ENCODE assay signal across 25 mouse cellular contexts in the genomic region with DNA sequence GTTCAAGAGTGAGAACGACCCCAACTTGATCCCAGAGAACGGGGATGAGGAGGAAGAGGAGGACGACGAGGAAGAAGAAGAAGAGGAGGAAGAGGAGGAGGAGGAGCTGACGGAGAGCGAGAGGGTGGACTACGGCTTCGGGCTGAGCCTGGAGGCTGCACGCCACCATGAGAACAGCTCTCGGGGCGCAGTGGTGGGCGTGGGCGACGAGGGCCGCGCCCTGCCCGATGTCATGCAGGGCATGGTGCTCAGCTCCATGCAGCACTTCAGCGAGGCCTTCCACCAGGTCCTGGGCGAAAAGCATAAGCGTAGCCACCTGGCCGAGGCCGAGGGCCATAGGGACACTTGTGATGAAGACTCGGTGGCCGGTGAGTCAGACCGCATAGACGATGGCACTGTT.
A peak's percentile ranks its signal among the peaks of the same experiment; 100 is the strongest.
DNase-seq lines count a peak whose midpoint lies in the region; ATAC-seq and TF ChIP-seq lines count a peak whose summit lies in the region.
"Had no signal": no experiment of that assay in that cellular context is flagged by ENCODE, and none has a peak within 500 bp of the region (broad histone marks: within the 10 kb centered on the region; RNA-seq: fewer than 3 reads in every experiment).

No protein-coding gene starts in this region.

- 0 out of 2 replicates have a peak overlapping the region, but pooled peaks have one; percentile 5 for H3K27ac ChIP-seq in hindbrain, embryonic 13.5 days
- no peak overlapping the region for H3K27ac ChIP-seq in hindbrain, postnatal 0 days
- no peak overlapping the region for H3K27ac ChIP-seq in liver, embryonic 13.5 days
- H3K27ac ChIP-seq: forebrain, embryonic 10.5 days; hindbrain, embryonic 15.5 days; intestine, embryonic 15.5 days; liver, embryonic 14.5 days; midbrain, embryonic 12.5 days; neural tube, embryonic 13.5 days; stomach, postnatal 0 days had no signal

- H3K36me3 ChIP-seq in hindbrain, embryonic 13.5 days = peaks cover 22% of the 10 kb centered on the region
- H3K36me3 ChIP-seq in hindbrain, postnatal 0 days (ENCODE audit: insufficient read depth, low read length) = no peaks in the 10 kb centered on the region
- H3K36me3 ChIP-seq in liver, embryonic 13.5 days = peaks cover 62% of the 10 kb centered on the region
- no peaks in the 10 kb centered on the region for H3K36me3 ChIP-seq in E14TG2a.4 (ENCODE audit: insufficient read depth, low read length)
- H3K36me3 ChIP-seq in G1E (replicated peaks) = peaks cover 83% of the 10 kb centered on the region

- H3K27me3 ChIP-seq in hindbrain, embryonic 13.5 days = no peaks in the 10 kb centered on the region
- H3K27me3 ChIP-seq in hindbrain, postnatal 0 days (ENCODE audit: insufficient read depth, low read length) = no peaks in the 10 kb centered on the region
- H3K27me3 ChIP-seq in liver, embryonic 13.5 days = no peaks in the 10 kb centered on the region
- H3K27me3 ChIP-seq in E14TG2a.4 (ENCODE audit: insufficient read depth, low read length) = peaks cover 38% of the 10 kb centered on the region
- no peaks in the 10 kb centered on the region for H3K27me3 ChIP-seq in G1E (ENCODE audit: insufficient read depth, low read length)
- H3K27me3 ChIP-seq: hindbrain, embryonic 15.5 days; intestine, embryonic 15.5 days; midbrain, embryonic 12.5 days; neural tube, embryonic 13.5 days had no signal

- no peaks in the 10 kb centered on the region for H3K9me3 ChIP-seq in hindbrain, embryonic 13.5 days
- no peaks in the 10 kb centered on the region for H3K9me3 ChIP-seq in hindbrain, postnatal 0 days (ENCODE audit: low read length)
- H3K9me3 ChIP-seq in liver, embryonic 13.5 days (replicated peaks) = no peaks in the 10 kb centered on the region
- H3K9me3 ChIP-seq in E14TG2a.4 (ENCODE audit: low read length) (no peaks in the 10 kb centered on the region), G1E (replicated peaks) (no peaks in the 10 kb centered on the region)
- H3K9me3 ChIP-seq: forebrain, embryonic 10.5 days; hindbrain, embryonic 15.5 days; intestine, embryonic 15.5 days; midbrain, embryonic 12.5 days; neural tube, embryonic 13.5 days had no signal

- no peak overlapping the region for H3K9ac ChIP-seq in hindbrain, embryonic 13.5 days
- no peak overlapping the region for H3K9ac ChIP-seq in hindbrain, postnatal 0 days (replicated peaks; ENCODE audit: low read length)
- H3K9ac ChIP-seq in liver, embryonic 13.5 days = no peak overlapping the region
- H3K9ac ChIP-seq: hindbrain, embryonic 15.5 days; intestine, embryonic 15.5 days; liver, embryonic 14.5 days; midbrain, embryonic 12.5 days; neural tube, embryonic 13.5 days had no signal

- H3K4me3 ChIP-seq in hindbrain, embryonic 13.5 days = no peak overlapping the region
- no peak overlapping the region for H3K4me3 ChIP-seq in hindbrain, postnatal 0 days (ENCODE audit: low read length)
- H3K4me3 ChIP-seq in liver, embryonic 13.5 days (replicated peaks) = no peak overlapping the region
- peak overlapping the region; percentile 72 for H3K4me3 ChIP-seq in E14TG2a.4 (replicated peaks; ENCODE audit: low read length)
- H3K4me3 ChIP-seq in G1E (ENCODE audit: low read depth, low read length) = peak overlapping the region; percentile 23; the same call in 1 of the 2 replicates
- H3K4me3 ChIP-seq: forebrain, embryonic 10.5 days; hindbrain, embryonic 15.5 days; intestine, embryonic 15.5 days; midbrain, embryonic 12.5 days; neural tube, embryonic 13.5 days had no signal

- no peak for ATAC-seq in hindbrain, embryonic 13.5 days (ENCODE audit: low FRiP score)
- no peak for ATAC-seq in hindbrain, postnatal 0 days
- ATAC-seq in liver, embryonic 13.5 days (ENCODE audit: low read depth) = peak; percentile 41; the same call in 1 of the 2 replicates
- no peak for ATAC-seq in G1E (ENCODE audit: extremely low read depth, insufficient number of reproducible peaks, low FRiP score, poor library complexity, severe bottlenecking)
- ATAC-seq: intestine, embryonic 15.5 days had no signal

- peaks cover 38% of the 10 kb centered on the region for H3K4me1 ChIP-seq in hindbrain, embryonic 13.5 days (replicated peaks)
- H3K4me1 ChIP-seq in hindbrain, postnatal 0 days (ENCODE audit: insufficient read depth, low read length) = peaks cover 10% of the 10 kb centered on the region; the same call in 1 of the 2 replicates
- 0 out of 2 replicates have a peak, but pooled peaks cover 2% of the 10 kb centered on the region for H3K4me1 ChIP-seq in liver, embryonic 13.5 days (replicated peaks)
- H3K4me1 ChIP-seq in E14TG2a.4 (replicated peaks; ENCODE audit: low read depth, low read length) (peaks cover 19% of the 10 kb centered on the region), G1E (ENCODE audit: insufficient read depth, low read depth, low read length) (peaks cover 33% of the 10 kb centered on the region)
- H3K4me1 ChIP-seq: intestine, embryonic 15.5 days had no signal

- WGBS in hindbrain, embryonic 13.5 days = 97% methylated on average over 26 of the region's 26 CpGs
- WGBS in hindbrain, postnatal 0 days = 96% methylated on average over 26 of the region's 26 CpGs
- 86% methylated on average over 26 of the region's 26 CpGs for WGBS in liver, embryonic 13.5 days (ENCODE audit: insufficient replicate concordance)

- no peak overlapping the region for H3K4me2 ChIP-seq in hindbrain, embryonic 13.5 days
- H3K4me2 ChIP-seq in hindbrain, postnatal 0 days (ENCODE audit: low read depth, low read length) = no peak overlapping the region
- H3K4me2 ChIP-seq in liver, embryonic 13.5 days = no peak overlapping the region
- H3K4me2 ChIP-seq: hindbrain, embryonic 15.5 days; intestine, embryonic 15.5 days; midbrain, embryonic 12.5 days; neural tube, embryonic 13.5 days had no signal

- TF ChIP-seq CTCF in hindbrain, postnatal 0 days (IDR thresholded peaks at IDR 0.05; ENCODE audit: low read depth) = no peak
- TF ChIP-seq CTCF in E14TG2a.4 (conservative IDR thresholded peaks at IDR 0.05; ENCODE audit: low read length) (no peak), G1E (IDR thresholded peaks at IDR 0.05; ENCODE audit: low read depth, low read length) (no peak)

- DNase-seq in hindbrain, postnatal 0 days (ENCODE audit: low spot score) = no peak
- no peak for DNase-seq in liver, embryonic 13.5 days
- DNase-seq in liver = no peak
- no peak for DNase-seq in G1E (ENCODE audit: low spot score)
- no peak for DNase-seq in ovary, adult 18-20 months (ENCODE audit: low spot score)
- DNase-seq in adrenal gland, postnatal 4 days (ENCODE audit: low spot score in 2 of 2) = no peak
- DNase-seq: adrenal gland, postnatal 36 days; cerebellum, adult 11 months; cerebellum, postnatal 10 days; gastrocnemius, postnatal 25 days; heart, adult 18-20 months; kidney, adult 9 months; kidney, postnatal 36 days; layer of hippocampus, adult 9-11 months; left cerebral cortex, postnatal 4 days; lung, postnatal 10 days had no signal

Comparison
In these comparisons a context has a peak if more than half of its experiments do, and no peak if none do; other contexts are left out.
1. H3K4me3 ChIP-seq: peak in E14TG2a.4 (single experiment) and G1E (single experiment); none in hindbrain, embryonic 13.5 days (single experiment), hindbrain, postnatal 0 days (single experiment) and liver, embryonic 13.5 days (single experiment).